Mouse (Mus musculus) megakaryocyte-erythroid progenitor cell, adult 5-6 weeks (primary cell): ENCODE measurements around the gene Polg2. TPM values are rescaled to one million over a fixed set of nuclear protein-coding genes. Genes with fewer than 3 reads are reported as not detected.
"Not testable (repeated sequence)": the region's sequence is repeated elsewhere in the genome, so short reads cannot be mapped to it uniquely, and the experiment has no call there.

Experiments
- ATAC-seq: replicated peaks from 2 replicates; pipeline ENCODE4 v1.8.0; 2016; ENCODE audit warnings: mild to moderate bottlenecking, inconsistent platforms; ENCODE audit not compliant: severe bottlenecking, poor library complexity, low FRiP score, low TSS enrichment
- total RNA-seq, 2 experiments: library from RNA; stranded (forward) in 1 of 2; stranded (reverse) in 1 of 2; fragments of 200-1000, 215-1000 nt in 1 of 2; fragments of >200 nt in 1 of 2; fragmentation: Nextera tagmentation in 1 of 2; gene quantifications; 2 replicates each; pipeline ENCODE4 v1.2.3; 2014 to 2017

Polg2 gene
- total RNA-seq, 2 experiments from 2014 or later = 6.8 to 18.1 TPM

DNA sequence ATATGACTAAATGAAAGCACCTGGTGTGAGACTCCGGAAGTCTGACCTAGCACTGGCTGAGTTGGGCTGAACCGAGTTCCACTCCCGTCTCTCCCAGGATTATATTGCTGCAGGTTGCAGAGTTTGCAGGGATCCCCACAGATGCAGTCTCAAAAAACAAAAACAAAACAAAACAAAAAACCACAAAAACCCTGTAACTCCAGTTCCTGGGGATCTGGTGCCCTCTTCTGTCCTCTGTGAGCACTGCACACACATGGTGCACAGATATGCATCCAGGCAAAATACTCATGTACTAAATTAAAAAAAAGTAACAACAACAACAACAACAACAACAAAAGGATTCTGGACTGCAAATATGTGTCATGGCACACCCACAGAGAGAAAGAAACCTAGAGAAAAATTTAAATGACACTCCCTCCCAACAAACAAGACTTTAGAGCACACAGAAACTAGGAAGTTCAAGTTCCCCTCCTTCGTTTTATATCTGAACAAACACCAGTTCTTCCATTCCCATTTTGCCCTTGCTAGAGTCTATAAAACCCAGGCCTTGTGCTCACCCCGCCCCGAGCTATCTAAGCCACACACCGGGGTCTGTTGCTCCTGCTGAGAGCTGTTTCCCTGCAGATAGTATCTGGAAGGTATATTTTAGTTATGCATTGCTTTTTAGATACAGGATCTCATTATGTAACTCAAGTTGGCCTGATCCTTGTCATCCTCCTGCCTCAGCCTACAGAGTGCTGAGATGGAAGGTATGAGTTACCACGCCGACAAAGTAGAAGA, 9.0 kb downstream of the Polg2 start:
- peak; percentile 60 for ATAC-seq

DNA sequence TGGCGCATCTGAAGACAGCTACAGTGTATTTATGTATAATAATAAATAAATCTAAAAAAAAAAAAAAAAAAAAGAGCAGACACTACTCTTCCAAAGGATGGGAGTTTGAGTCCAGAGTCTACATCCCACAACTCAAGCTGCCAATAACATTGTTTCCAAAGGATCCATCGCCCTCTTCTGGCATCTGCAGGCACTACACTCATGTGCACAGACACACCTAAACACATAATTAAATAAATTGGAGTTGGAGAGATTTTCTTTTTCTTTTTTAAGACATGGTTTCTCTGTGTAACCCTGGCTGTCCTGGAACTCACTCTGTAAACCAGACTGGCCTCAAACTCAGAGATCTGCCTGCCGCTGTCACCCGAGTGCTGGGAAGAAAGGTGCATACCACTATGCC, 11.8 kb downstream of the Polg2 start:
- ATAC-seq = no peak

DNA sequence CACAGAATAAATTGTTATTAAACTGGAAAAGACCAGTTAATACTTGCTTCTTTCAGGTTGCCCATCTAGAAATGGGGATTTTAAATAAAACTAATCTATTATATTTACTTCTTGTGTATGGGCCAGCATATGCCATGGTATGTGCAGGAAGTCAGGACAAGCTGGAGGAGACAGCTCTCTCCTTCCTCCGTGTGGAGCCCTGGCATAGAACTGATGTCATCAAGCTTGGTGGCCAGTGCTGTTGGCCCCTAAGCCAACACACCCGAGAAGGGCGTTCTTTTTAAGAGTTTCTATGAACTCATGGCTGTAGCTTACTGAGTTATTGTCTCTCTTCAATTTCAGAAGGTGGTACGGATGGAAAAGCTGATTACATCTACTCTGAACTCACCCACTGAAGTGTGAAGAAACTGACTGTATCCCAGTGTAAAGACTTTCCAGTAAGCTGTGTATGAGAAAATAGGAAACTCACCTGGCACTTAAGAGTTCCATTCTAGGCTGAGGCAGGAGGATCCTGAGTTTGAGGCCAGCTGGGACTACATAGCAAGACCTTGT, 12.7 kb downstream of the Polg2 start:
- ATAC-seq = no peak

DNA sequence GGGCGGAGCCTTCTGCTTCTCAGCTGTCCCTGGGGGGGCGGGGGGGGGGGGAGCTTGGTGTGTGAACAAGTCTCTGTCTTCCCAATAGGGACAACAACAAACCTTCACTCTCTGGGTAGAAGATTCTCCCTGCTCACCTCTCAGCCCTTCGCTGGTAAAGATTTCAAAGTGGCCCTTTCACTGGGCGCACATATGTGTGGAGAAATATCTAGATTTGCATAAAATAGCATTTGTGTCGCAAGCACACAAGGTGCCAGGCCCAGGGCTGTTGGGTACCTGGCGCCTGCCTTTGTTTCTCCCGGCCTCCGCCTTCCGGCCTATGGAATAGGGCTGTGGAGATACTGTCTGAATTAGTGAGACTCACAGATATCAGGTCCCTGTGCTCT, 16.5 kb downstream of the Polg2 start:
- ATAC-seq = no peak

DNA sequence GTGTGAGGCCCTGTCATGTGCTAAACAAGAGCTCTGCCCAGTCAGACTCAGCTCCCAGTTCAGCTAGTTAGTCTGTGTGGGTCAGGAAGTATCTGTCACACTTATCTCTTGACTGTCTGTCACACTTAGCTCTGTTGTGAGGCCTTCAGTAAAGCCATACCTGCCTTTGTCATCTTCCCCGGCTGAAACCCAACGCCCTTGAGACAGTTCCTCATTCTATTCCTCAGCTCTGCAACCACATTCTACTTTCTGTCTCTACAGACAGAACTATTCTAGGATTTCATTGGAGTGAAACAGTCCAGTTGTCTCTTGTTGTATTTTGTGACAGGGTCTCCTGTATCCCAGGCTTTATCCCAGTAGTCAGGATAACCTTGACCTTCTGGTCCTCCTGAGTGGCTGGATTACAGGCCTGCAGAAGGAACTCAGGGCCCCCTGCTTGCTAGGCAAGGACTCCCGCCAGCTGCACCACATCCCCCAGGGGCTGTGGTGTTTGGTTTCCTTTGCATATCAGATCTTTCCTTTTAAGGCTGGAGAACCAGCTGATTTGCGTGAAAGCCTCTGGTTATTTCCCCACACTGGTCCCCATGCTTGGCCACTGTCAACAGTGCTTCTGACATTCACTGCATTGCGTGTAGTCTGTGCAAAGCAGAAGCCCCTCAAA, 17.1 kb downstream of the Polg2 start:
- peak; percentile 38; the same call in 1 of the 2 replicates for ATAC-seq

DNA sequence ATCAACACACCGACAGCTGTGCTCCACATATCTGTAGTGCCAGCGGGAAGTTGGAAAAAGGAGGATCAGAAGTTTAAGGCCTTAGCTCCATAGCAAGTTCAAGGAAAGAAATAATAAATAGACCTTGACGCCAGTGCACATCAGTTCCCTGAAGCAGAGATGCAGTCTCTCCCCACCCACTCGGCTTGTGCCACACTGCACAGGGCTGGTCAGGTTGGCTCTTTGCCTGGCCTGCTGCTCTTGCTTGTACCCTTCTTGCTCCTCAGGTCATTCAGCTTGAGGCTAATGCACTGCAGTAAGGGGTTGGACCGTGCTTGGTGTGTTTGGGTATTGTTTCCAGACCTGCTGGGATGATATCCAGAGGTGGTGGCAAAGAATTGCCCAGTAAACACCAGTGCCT, 18.8 kb downstream of the Polg2 start:
- no peak for ATAC-seq

DNA sequence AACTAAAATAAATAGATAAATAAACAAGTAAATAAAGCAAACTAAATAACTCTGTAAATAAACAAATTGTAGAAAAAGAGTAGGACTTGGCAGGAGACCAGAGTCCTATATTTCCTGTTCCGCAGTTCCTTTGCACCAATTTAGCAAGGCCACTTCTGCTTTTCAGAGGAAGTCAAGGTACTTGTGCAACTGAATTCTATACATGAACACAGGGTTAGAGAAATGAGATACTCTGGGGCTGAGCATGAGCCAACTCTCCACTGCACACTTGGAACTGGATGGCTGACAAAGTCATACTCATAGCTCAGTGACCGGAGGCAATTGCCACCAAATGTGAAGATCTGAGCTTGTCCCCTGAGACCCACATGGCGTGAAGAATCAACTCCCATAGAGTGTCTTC, 20.3 kb downstream of the Polg2 start:
- ATAC-seq = no peak

DNA sequence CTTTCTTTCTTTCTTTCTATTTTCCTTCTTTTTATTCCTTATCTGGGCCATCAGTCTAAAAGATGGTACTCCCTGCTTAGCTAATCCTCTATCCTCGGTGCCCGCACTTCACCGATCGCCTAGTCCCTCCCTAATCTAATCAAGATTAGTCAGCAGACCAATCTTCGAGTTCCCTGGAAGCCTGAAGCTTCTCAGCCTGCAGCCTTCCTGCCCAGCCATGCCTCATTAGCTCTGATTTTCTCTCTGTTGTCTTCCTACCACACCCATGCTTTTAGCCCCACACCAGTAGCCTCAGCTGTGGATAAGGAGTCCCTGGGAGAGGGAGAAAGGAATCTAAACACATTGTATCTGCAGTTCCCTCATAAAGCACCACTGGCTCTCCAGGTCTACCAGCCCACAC, 23.8 kb downstream of the Polg2 start:
- no peak for ATAC-seq

DNA sequence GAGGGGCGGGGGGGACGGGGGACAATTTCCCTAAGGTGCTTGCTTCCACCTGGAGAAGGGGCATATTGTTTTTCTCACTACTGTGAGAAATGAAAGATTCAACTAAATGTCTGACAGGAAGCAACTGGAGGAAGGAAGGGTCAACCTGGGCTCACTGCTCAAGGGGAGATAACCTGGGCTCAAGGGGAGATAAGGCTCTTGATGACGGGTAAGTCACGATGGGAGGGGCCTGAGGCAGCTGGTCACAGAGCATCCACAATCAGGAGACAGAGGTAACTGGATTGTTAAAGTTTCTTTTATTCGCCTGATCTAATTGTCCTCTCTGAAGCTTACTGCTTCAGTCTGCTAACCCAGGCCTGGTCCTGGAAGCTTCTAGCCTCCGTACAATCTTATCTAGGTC, 26.0 kb downstream of the Polg2 start:
- ATAC-seq = no peak

DNA sequence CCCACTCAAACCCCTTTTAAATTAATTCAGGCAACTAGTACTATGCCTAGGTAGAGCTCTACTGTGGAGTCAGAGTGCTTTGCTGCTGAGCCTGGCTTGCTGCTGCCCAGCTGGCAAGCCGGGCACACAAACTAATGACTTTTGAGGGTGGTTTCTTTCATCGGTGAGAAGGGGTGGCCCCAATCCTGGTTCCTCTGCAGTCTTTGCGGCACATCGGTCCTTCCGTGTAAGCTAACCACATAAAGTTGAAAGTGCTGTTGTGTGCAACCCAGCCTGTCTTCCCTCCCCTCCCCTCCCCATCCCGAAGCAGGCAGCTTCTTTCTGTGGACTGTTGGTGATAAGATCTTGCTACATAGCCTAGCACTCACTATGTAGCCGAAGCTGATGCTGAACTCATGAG, 27.2 kb downstream of the Polg2 start:
- ATAC-seq = peak; percentile 59

DNA sequence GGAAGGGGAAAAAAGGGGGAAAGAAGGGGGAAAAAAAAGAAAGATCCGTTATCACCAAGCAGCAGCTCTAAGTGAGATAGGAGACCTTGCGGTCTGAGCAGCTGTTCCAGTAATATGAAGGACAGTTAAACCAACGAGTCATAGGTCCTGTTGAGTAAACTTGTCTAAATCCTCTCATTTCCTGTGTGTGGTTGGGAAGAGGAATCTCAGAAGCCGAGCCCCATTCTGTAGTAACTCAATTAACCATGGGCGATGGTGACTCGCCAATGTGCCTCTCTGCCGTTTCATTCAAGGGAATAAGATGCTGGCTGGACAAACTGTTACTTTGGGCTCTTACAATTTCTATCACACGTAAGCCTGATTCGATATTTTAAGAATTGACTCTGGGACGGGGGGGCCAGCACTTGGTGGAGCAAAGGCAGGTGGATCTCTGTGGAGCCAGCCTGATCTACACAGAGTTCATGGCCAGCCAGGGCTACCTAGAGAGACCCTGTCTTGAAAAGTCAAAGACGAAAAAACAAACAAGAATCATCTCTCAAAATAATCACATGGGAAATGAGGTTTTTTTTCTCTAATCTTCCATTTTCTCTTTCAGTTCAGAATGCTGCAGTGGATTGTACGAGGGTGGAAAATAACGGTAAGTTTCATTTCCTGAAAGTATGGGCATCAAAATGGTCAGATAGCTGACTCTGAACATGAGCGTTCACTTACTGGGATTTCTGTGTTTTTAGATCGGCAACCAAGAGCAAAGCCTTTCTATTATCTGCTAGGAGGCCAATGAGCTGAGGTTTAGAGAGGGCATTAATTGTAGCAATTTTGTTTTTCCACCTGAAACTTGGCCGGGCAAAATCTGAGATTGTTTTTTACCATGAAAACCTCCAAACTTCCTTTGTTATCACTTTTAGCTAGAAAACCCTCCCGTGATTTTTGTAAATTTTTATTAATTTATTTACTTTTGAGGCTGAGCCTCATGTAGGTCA, 28.0 kb downstream of the Polg2 start, which contains the start of gene Milr1:
Milr1 (plus strand) TSS at position 188 of the 980 bp plus-strand sequence.
- ATAC-seq = 0 out of 2 replicates have a peak, but pooled peaks have one; percentile 23

DNA sequence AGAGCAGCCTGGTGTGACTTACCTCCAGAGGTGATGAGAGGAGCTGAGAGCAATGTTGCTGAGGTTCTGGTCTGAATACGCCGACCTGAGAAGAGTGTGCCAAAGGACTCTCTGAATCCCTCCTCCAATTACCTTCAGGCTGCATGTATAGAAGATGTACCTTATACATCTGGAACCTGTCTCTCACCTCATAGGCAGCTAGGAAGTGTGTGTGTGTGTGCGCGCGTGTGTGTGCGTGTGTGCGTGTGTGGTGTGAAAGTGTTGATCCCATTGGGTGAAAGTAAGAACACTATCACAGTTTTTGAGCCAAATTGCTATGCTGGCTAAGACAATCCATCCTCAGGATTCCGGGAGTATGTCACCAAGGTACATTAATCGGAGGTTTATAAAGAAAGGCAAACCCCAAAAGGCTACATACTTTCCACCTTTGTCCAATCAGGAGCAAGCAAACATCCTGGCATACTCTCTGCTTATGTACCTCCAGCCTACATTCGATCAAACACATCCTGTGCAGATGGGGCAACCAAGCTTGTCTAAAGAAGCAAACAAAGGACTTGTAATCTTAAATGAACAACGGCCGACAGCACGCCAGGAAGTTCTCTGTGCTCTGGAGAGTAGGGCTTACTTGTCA, 29.1 kb downstream of the Polg2 start, which contains the start of gene Pecam1:
Pecam1 (minus strand) TSS at position 508 of the 631 bp plus-strand sequence.
- ATAC-seq = peak; percentile 45; the same call in 1 of the 2 replicates

DNA sequence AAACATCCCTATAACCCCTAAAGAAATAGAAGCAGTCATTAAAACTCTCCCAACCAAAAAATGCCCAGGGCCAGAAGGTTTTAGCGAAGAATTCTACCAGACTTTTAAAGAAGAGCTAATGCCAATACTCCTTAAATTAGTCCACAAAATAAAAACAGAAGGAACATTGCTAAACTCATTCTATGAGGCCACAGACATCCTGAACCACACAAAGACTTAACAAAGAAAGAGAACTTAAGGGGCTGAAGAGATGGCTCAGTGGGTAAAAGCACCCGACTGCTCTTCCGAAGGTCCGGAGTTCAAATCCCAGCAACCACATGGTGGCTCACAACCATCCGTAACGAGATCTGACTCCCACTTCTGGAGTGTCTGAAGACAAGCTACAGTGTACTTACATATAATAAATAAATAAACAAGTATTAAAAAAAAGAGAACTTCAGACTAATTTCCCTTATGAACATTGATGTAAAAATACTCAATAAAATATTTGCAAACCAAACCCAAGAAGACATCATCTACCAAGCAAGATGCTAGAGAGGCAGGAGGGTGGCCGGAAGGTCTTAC, 29.7 kb downstream of the Polg2 start:
- ATAC-seq = not testable (repeated sequence)

DNA sequence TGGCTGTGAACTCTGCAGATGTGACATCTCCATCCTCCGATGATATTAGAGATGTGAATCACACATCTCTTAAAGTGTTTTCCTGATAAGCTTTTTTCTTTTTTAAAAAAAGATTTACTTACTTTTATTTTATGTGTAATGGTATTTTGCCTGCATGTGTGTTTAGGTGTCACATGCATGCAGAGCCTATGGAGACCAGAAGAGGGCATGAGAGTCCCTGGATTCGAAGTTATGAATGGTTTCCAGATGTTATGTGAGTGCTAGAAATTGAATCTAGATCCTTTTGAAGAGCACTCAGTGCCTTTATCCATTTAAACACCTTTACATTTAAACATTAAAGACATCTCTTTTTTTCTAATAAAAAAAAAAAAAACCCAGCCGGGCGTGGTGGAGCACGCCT, 34.4 kb downstream of the Polg2 start:
- no peak for ATAC-seq

DNA sequence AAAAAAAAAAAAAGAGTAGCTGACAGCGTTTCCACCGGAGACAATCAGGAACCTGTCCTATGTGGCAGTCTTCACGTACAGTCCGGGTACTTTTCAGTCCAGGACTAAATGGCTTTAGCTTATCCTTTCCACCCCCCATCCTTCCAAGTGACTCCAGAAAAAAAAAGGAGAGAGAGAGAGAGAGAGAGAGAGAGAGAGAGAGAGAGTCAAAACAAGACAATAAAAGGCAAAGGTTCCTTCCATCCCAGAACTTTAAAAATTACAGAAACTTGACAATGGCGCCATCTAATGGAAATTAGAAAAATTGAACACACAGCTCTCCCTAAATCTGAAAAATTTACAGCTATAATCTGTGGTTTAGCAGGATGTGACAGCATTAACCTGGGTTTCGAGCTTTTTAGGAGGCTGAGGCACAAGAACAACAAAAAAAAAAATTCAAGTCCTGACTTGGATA, 36.9 kb downstream of the Polg2 start:
- ATAC-seq = no peak

DNA sequence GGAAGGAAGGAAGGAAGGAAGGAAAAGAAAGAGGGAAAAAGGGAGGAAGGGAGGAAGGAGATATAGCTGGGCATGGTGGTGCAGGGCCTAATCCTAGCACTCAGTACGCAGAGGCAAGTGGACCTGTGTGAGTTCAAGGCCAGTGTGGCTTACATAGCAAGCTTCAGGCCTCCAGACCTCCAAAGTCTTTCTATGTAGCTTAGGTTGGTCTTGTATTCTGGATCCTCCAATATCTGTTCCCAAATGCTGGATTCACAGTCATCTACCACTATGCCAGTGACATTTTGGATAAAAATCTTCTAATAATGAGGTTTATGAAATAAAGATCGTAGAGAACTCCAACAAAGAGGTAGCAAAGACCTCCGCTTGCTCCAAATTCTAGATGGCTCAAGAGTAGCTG, 37.5 kb downstream of the Polg2 start:
- no peak for ATAC-seq

DNA sequence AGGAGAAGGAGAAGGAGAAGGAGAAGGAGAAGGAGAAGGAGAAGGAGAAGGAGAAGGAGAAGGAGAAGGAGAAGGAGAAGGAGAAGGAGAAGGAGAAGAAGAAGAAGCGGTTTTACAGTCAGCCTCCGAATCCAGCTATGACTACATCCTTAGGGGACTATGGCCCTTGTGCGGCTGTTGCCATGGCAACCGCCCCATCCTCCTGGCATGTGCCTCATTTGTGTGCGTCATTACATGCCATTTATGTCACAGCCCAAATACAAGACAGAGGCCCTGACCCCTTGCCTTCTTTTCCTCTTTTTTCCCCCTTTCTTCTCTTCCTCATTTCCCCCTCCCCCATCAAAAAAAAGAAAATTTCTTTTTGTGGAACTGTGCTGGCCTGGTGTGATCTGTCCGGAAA, 38.1 kb downstream of the Polg2 start:
- ATAC-seq = no peak

DNA sequence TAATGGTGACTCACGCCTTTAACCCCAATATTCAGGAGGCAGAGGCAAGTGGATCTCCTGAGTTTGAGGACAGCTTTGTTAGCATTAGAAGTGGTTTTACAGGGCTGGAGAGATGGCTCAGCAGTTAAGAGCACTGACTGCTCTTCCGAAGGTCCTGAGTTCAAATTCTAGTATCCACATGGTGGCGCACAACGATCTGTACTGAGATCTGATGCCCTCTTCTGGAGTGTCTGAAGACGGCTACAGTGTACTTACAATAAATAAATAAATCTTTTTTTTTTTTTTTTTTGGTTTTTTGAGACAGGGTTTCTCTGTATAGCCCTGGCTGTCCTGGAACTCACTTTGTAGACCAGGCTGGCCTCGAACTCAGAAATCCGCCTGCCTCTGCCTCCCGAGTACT, 38.6 kb downstream of the Polg2 start:
- ATAC-seq = not testable (repeated sequence)

DNA sequence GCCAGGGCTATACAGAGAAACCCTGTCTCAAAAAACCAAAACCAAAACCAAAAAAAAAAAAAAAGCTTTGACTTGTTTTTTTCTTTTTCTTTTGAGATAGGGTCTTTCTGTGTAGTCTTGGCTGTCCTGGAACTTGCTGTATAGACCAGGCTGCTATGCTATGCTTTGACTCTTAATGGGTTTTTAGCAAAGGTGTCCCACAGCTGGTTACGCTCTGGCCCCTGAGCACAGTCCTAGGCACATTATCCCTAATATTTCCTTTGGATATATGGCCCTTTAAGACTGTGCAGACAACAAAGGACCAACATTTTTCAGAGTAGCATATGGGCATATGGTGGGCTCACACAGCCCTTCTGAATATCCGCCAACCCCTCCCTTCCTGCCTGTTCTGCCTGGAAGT, 40.2 kb downstream of the Polg2 start:
- ATAC-seq = no peak
